Mouse (Mus musculus): ENCODE measurements around the gene Hsd11b2. TPM values are rescaled to one million over a fixed set of nuclear protein-coding genes. Genes with fewer than 3 reads are reported as not detected.
"Not testable (repeated sequence)": the region's sequence is repeated elsewhere in the genome, so short reads cannot be mapped to it uniquely, and the experiment has no call there.

Gene Hsd11b2
- polyA plus RNA-seq, 1 experiment: not detected

GRCm38 (mm10) chr8:105562863-105563262 lies 44.3 kb downstream of the Hsd11b2 start:
- Histone ChIP-seq H3K4me3 (replicated peaks) (no peak overlapping the region), H3K36me3 (ENCODE audit: control insufficient read depth) (peaks cover 46% of the 10 kb centered on the region), H3K27me3 (ENCODE audit: control insufficient read depth) (no peaks in the 10 kb centered on the region), H3K4me1 (ENCODE audit: control insufficient read depth) (peaks cover 57% of the 10 kb centered on the region), H3K9me3 (ENCODE audit: control insufficient read depth, low read length) (no peaks in the 10 kb centered on the region)
- TF ChIP-seq GATA1 (IDR thresholded peaks at IDR 0.05; ENCODE audit: low read length): no peak
- TF ChIP-seq TAL1 (IDR thresholded peaks at IDR 0.05; ENCODE audit: low read length): no peak

GRCm38 (mm10) chr8:105563871-105564270 lies 45.3 kb downstream of the Hsd11b2 start:
- TF ChIP-seq TAL1 (IDR thresholded peaks at IDR 0.05; ENCODE audit: low read length) (no peak), GATA1 (IDR thresholded peaks at IDR 0.05; ENCODE audit: low read length) (no peak)
- H3K9me3 ChIP-seq (ENCODE audit: control insufficient read depth, low read length): no peaks in the 10 kb centered on the region
- H3K36me3 ChIP-seq (ENCODE audit: control insufficient read depth): peaks cover 39% of the 10 kb centered on the region
- H3K4me3 ChIP-seq (replicated peaks): peak overlapping the region; percentile 5
- H3K27me3 ChIP-seq (ENCODE audit: control insufficient read depth): no peaks in the 10 kb centered on the region
- H3K4me1 ChIP-seq (ENCODE audit: control insufficient read depth): peaks cover 57% of the 10 kb centered on the region

GRCm38 (mm10) chr8:105564573-105565229 lies 46.1 kb downstream of the Hsd11b2 start:
- Histone ChIP-seq H3K4me3 (replicated peaks) (peak overlapping the region; percentile 92), H3K4me1 (ENCODE audit: control insufficient read depth) (peaks cover 57% of the 10 kb centered on the region), H3K36me3 (ENCODE audit: control insufficient read depth) (peaks cover 32% of the 10 kb centered on the region)
- H3K27me3 ChIP-seq (ENCODE audit: control insufficient read depth); H3K9me3 ChIP-seq (ENCODE audit: control insufficient read depth, low read length): not testable (repeated sequence)

- Histone ChIP-seq H3K9me3 (ENCODE audit: control insufficient read depth, low read length) (no peaks in the 10 kb centered on the region), H3K36me3 (ENCODE audit: control insufficient read depth) (peaks cover 26% of the 10 kb centered on the region), H3K27me3 (ENCODE audit: control insufficient read depth) (no peaks in the 10 kb centered on the region), H3K4me3 (replicated peaks) (peak overlapping the region; percentile 92), H3K4me1 (ENCODE audit: control insufficient read depth) (peaks cover 57% of the 10 kb centered on the region)
- TF ChIP-seq TAL1 (IDR thresholded peaks at IDR 0.05; ENCODE audit: low read length) (no peak), GATA1 (IDR thresholded peaks at IDR 0.05; ENCODE audit: low read length) (no peak)
Measured at GRCm38 (mm10) chr8:105565401-105565881, 46.9 kb downstream of the Hsd11b2 start.

- no peaks in the 10 kb centered on the region for H3K27me3 ChIP-seq (ENCODE audit: control insufficient read depth)
- TF ChIP-seq TAL1 (IDR thresholded peaks at IDR 0.05; ENCODE audit: low read length) (no peak), GATA1 (IDR thresholded peaks at IDR 0.05; ENCODE audit: low read length) (no peak)
- H3K4me1 ChIP-seq (ENCODE audit: control insufficient read depth): peaks cover 54% of the 10 kb centered on the region
- peaks cover 21% of the 10 kb centered on the region for H3K36me3 ChIP-seq (ENCODE audit: control insufficient read depth)
- peak within 1 kb of the TSS; percentile 92 for H3K4me3 ChIP-seq (replicated peaks)
- no peaks in the 10 kb centered on the region for H3K9me3 ChIP-seq (ENCODE audit: control insufficient read depth, low read length)
Measured at GRCm38 (mm10) chr8:105565952-105566702, 47.6 kb downstream of the Hsd11b2 start, which contains the start of gene Atp6v0d1. Atp6v0d1 (minus strand) TSS chr8:105566047.

- H3K27me3 ChIP-seq (ENCODE audit: control insufficient read depth): no peaks in the 10 kb centered on the region
- TF ChIP-seq TAL1 (IDR thresholded peaks at IDR 0.05; ENCODE audit: low read length) (no peak), GATA1 (IDR thresholded peaks at IDR 0.05; ENCODE audit: low read length) (no peak)
- H3K4me3 ChIP-seq (replicated peaks): peak overlapping the region; percentile 92
- peaks cover 48% of the 10 kb centered on the region for H3K4me1 ChIP-seq (ENCODE audit: control insufficient read depth)
- H3K36me3 ChIP-seq (ENCODE audit: control insufficient read depth): peaks cover 17% of the 10 kb centered on the region
- H3K9me3 ChIP-seq (ENCODE audit: control insufficient read depth, low read length): no peaks in the 10 kb centered on the region
Measured at GRCm38 (mm10) chr8:105566703-105567595, 48.4 kb downstream of the Hsd11b2 start.

- Histone ChIP-seq H3K27me3 (ENCODE audit: control insufficient read depth) (no peaks in the 10 kb centered on the region), H3K4me1 (ENCODE audit: control insufficient read depth) (peaks cover 7% of the 10 kb centered on the region), H3K36me3 (ENCODE audit: control insufficient read depth) (no peaks in the 10 kb centered on the region), H3K9me3 (ENCODE audit: control insufficient read depth, low read length) (no peaks in the 10 kb centered on the region), H3K4me3 (replicated peaks) (no peak overlapping the region)
- TF ChIP-seq GATA1 (IDR thresholded peaks at IDR 0.05; ENCODE audit: low read length): no peak
- TF ChIP-seq TAL1 (IDR thresholded peaks at IDR 0.05; ENCODE audit: low read length): no peak
Measured at GRCm38 (mm10) chr8:105571810-105572209, 53.3 kb downstream of the Hsd11b2 start.

GRCm38 (mm10) chr8:105573427-105573826 lies 54.9 kb downstream of the Hsd11b2 start:
- Histone ChIP-seq H3K9me3 (ENCODE audit: control insufficient read depth, low read length) (no peaks in the 10 kb centered on the region), H3K4me3 (replicated peaks) (no peak overlapping the region), H3K4me1 (ENCODE audit: control insufficient read depth) (no peaks in the 10 kb centered on the region), H3K36me3 (ENCODE audit: control insufficient read depth) (no peaks in the 10 kb centered on the region), H3K27me3 (ENCODE audit: control insufficient read depth) (no peaks in the 10 kb centered on the region)
- TF ChIP-seq TAL1 (IDR thresholded peaks at IDR 0.05; ENCODE audit: low read length) (no peak), GATA1 (IDR thresholded peaks at IDR 0.05; ENCODE audit: low read length) (no peak)

Other genes starting within 250 kb of the Hsd11b2 start
- not detected in 2 replicates for gene Hsf4, start 249.0 kb upstream of the Hsd11b2 start, polyA plus RNA-seq (2012)
- not detected in 2 replicates for gene Nol3, start 242.6 kb upstream of the Hsd11b2 start, polyA plus RNA-seq (2012)
- gene 4931428F04Rik, start 228.9 kb upstream of the Hsd11b2 start, polyA plus RNA-seq (2012): 0.01 and 0.09 TPM in 2 replicates
- gene Exoc3l, start 222.7 kb upstream of the Hsd11b2 start, polyA plus RNA-seq (2012): 1.6 and 1.7 TPM in 2 replicates
- gene E2f4, start 221.1 kb upstream of the Hsd11b2 start, polyA plus RNA-seq (2012): 30.0 and 45.9 TPM in 2 replicates
- 0.97 and 1.1 TPM in 2 replicates for gene Elmo3, start 213.2 kb upstream of the Hsd11b2 start, polyA plus RNA-seq (2012)
- 2.5 and 3.1 TPM in 2 replicates for gene Lrrc29, start 192.5 kb upstream of the Hsd11b2 start, polyA plus RNA-seq (2012)
- gene Tmem208, start 192.4 kb upstream of the Hsd11b2 start, polyA plus RNA-seq (2012): 3.4 and 3.5 TPM in 2 replicates
- gene Fhod1, start 170.8 kb upstream of the Hsd11b2 start, polyA plus RNA-seq (2012): 0.19 and 0.21 TPM in 2 replicates
- 0.02 TPM in 1 of 2 replicates, not detected in the other for gene Slc9a5, start 169.9 kb upstream of the Hsd11b2 start, polyA plus RNA-seq (2012)
- not detected in 2 replicates for gene Plekhg4, start 145.5 kb upstream of the Hsd11b2 start, polyA plus RNA-seq (2012)
- gene Kctd19, start 105.3 kb upstream of the Hsd11b2 start, polyA plus RNA-seq (2012): not detected in 2 replicates
- 0.03 and 0.05 TPM in 2 replicates for gene Lrrc36, start 105.2 kb upstream of the Hsd11b2 start, polyA plus RNA-seq (2012)
- gene Tppp3, start 47.2 kb upstream of the Hsd11b2 start, polyA plus RNA-seq (2012): 0.34 and 0.96 TPM in 2 replicates
- 0.14 and 0.23 TPM in 2 replicates for gene Zdhhc1, start 21.9 kb upstream of the Hsd11b2 start, polyA plus RNA-seq (2012)
- gene Atp6v0d1, start 47.3 kb downstream of the Hsd11b2 start, polyA plus RNA-seq (2012): 7.7 and 7.8 TPM in 2 replicates
- gene Ripor1, start 86.5 kb downstream of the Hsd11b2 start, polyA plus RNA-seq (2012): 0.23 and 0.27 TPM in 2 replicates
- gene Ctcf, start 117.8 kb downstream of the Hsd11b2 start, polyA plus RNA-seq (2012): 24.5 and 26.6 TPM in 2 replicates
- not detected in 2 replicates for gene Agrp, start 118.6 kb downstream of the Hsd11b2 start, polyA plus RNA-seq (2012)
- gene Carmil2, start 167.5 kb downstream of the Hsd11b2 start, polyA plus RNA-seq (2012): 3.4 and 4.2 TPM in 2 replicates
- 3.8 and 4.5 TPM in 2 replicates for gene Acd, start 182.3 kb downstream of the Hsd11b2 start, polyA plus RNA-seq (2012)
- gene Pard6a, start 182.4 kb downstream of the Hsd11b2 start, polyA plus RNA-seq (2012): 0.73 and 0.78 TPM in 2 replicates
- not detected in 2 replicates for gene 4933405L10Rik, start 188.9 kb downstream of the Hsd11b2 start, polyA plus RNA-seq (2012)
- 2.4 TPM in 2 replicates for gene Enkd1, start 189.5 kb downstream of the Hsd11b2 start, polyA plus RNA-seq (2012)
- 0.24 and 0.41 TPM in 2 replicates for gene Gfod2, start 239.9 kb downstream of the Hsd11b2 start, polyA plus RNA-seq (2012)

Data from erythroblast, embryonic 14.5 days (primary cell).